Mouse (Mus musculus) ES-E14 (cell line): ENCODE data around the gene Usp47.

Source experiments
- CHD2 ChIP-seq: IDR thresholded peaks from 2 replicates; pipeline ENCODE4 v1.6.1; 2014; ENCODE audit warnings: mild to moderate bottlenecking, low read depth, low read length, inconsistent platforms
- HCFC1 ChIP-seq: IDR thresholded peaks from 2 replicates; pipeline ENCODE4 v1.6.1; 2012; ENCODE audit warnings: low read length, inconsistent platforms, borderline replicate concordance; ENCODE audit not compliant: insufficient read depth
- ZNF384 ChIP-seq: IDR thresholded peaks from 2 replicates; pipeline ENCODE4 v1.6.1; 2012; ENCODE audit warnings: low read depth, low read length, inconsistent platforms

DNA sequence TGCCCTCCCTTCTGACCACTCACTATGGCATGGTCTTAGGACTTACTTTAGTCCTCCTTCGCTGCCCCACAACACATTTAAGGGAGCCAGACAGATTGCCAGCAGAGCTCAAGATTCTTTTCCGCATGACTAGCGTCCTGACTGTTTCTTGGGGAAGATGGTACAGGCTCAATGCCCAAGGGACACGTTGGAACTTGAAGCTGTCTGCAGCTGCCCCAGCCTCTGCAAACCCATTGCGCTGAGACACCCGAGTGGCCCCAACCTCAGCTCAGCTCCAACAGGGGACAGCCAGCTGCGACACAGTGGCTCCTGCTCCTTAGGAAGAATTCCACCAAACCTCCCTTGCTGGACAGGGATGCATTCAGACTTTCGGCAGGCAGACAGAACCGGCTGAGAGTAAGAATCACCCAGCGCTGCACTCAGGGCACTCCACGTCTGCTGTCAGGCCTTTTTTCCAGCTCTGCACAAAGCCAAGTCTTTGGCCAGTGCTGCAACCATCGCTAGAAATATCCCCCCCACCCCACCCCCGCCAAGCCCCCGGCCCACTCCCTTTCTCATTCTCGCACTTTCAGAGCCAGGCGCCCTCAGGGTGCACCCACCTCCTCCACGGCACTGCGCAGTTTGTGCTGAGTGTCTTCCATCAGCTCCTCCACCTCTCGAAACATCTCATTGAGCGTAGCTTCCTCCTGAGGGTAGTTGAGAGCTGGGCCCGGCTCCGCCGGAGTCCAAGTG lies 134.4 kb downstream of the Usp47 start:
- TF ChIP-seq ZNF384 (no peak), CHD2 (no peak), HCFC1 (no peak)
